Mouse (Mus musculus) midbrain, embryonic 10.5 days (tissue): ENCODE measurements at regions not wholly inside any gene's neighbourhood (a gene's known extent, or its start where the extent isn't known, plus 50 kb on each side); places are given as distances from the start of the nearest gene placed in this dataset.

Experiments
- DNase-seq: peaks from one replicate; pipeline ENCODE4 v3.0.0-alpha.2; 2017; ENCODE audit warnings: low spot score
- H3K27ac ChIP-seq: fragments of 300-500 bp; sonication (generic); replicated peaks from 2 replicates; pipeline ENCODE4 v1.5.1; 2016; ENCODE audit warnings: mild to moderate bottlenecking
- H3K27me3 ChIP-seq: fragments of 300-500 bp; sonication (generic); 2 replicates; pipeline ENCODE4 v1.6.1; 2016; ENCODE audit warnings: low read depth, mild to moderate bottlenecking; ENCODE audit not compliant: poor library complexity, severe bottlenecking
- H3K36me3 ChIP-seq: fragments of 300-500 bp; sonication (generic); 2 replicates; pipeline ENCODE4 v1.6.1; 2016; ENCODE audit warnings: mild to moderate bottlenecking, moderate library complexity
- H3K4me1 ChIP-seq: fragments of 300-500 bp; sonication (generic); 2 replicates; pipeline ENCODE4 v1.6.1; 2016
- H3K4me3 ChIP-seq: fragments of 300-500 bp; sonication (generic); 2 replicates; pipeline ENCODE4 v1.5.1; 2016; ENCODE audit warnings: mild to moderate bottlenecking, moderate library complexity
- H3K9me3 ChIP-seq: fragments of 300-500 bp; sonication (generic); replicated peaks from 2 replicates; pipeline ENCODE4 v1.6.1; 2016; ENCODE audit warnings: mild to moderate bottlenecking
- WGBS: fragments of 180-500 bp; shearing (Covaris S2); methylation state at CpG from one replicate; pipeline ENCODE4 v1.1.7; 2016; 5-methylcytosine and 5-hydroxymethylcytosine counted together

GRCm38 (mm10) chr3:153072200-153072919, 90.3 kb upstream of the St6galnac5 start:
- Histone ChIP-seq H3K4me1 (peaks cover 24% of the 10 kb centered on the region), H3K27ac (no peak overlapping the region), H3K36me3 (no peaks in the 10 kb centered on the region), H3K4me3 (no peak overlapping the region), H3K27me3 (no peaks in the 10 kb centered on the region; the same call in 1 of the 2 replicates), H3K9me3 (no peaks in the 10 kb centered on the region)
- DNase-seq, result no peak
- 47% methylated on average over 10 of the region's 10 CpGs for WGBS

DNA sequence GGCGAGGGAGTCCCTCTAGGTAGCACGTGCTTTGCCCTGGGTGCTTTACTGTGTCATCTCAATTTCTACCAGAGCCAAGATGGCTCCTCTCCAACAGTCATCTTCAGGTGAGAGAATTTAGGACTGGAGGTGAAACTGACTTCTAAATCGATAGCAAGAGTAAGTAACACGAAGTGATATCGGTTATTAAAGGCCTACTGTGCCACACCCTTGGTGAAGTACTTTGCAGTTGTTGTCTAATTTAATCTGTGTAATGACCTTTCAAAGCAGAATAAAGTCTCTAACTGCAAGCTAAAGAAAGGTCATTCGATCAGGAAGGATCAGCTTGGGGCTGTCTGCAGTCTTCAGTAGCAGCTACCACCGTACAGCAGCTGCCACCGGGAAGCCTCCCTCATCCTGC, 89.5 kb upstream of the St6galnac5 start:
- Histone ChIP-seq H3K9me3 (no peaks in the 10 kb centered on the region), H3K36me3 (no peaks in the 10 kb centered on the region), H3K27ac (no peak overlapping the region), H3K4me3 (no peak overlapping the region), H3K27me3 (no peaks in the 10 kb centered on the region; the same call in 1 of the 2 replicates), H3K4me1 (peaks cover 27% of the 10 kb centered on the region)
- 77% methylated on average over 8 of the region's 8 CpGs for WGBS
- DNase-seq, result no peak

- DNase-seq, result no peak
- H3K4me1 ChIP-seq, result peaks cover 27% of the 10 kb centered on the region
- no peak overlapping the region for H3K27ac ChIP-seq
- H3K4me3 ChIP-seq, result no peak overlapping the region
- H3K9me3 ChIP-seq, result no peaks in the 10 kb centered on the region
- WGBS, result 75% methylated on average over 3 of the region's 3 CpGs
- H3K36me3 ChIP-seq, result no peaks in the 10 kb centered on the region
- no peaks in the 10 kb centered on the region; the same call in 1 of the 2 replicates for H3K27me3 ChIP-seq
These were observed 89.1 kb upstream of the St6galnac5 start for GRCm38 (mm10) chr3:153071123-153071522.

DNA sequence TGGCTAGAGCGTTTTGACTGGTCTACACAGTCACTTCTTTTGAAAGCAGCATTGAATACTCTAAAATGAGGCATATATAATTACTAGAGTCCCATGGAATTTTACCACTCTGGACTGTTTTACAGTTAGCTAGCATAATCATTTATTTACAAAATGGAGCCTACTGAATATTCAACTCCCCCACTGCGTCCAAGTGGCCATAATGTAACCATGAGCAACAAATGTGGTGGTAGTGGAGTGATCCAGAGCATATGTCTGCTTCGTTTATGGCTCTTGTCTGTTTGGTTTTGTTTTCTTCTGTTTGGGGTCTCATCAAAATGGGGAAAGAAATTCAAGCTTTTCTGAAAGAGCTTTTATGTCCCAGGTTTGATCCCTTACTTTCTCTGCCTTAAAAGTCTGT, 83.8 kb upstream of the St6galnac5 start:
- no peaks in the 10 kb centered on the region; the same call in 1 of the 2 replicates for H3K27me3 ChIP-seq
- H3K4me1 ChIP-seq, result peaks cover 4% of the 10 kb centered on the region
- no peaks in the 10 kb centered on the region for H3K9me3 ChIP-seq
- H3K4me3 ChIP-seq, result no peak overlapping the region
- WGBS, result 85% methylated on average over 3 of the region's 3 CpGs
- H3K27ac ChIP-seq, result no peak overlapping the region
- H3K36me3 ChIP-seq, result no peaks in the 10 kb centered on the region
- no peak for DNase-seq

- WGBS, result 95% methylated on average over 3 of the region's 3 CpGs
- Histone ChIP-seq H3K27ac (no peak overlapping the region), H3K4me3 (no peak overlapping the region), H3K4me1 (no peaks in the 10 kb centered on the region), H3K36me3 (no peaks in the 10 kb centered on the region), H3K9me3 (0 out of 2 replicates have a peak, but pooled peaks cover 2% of the 10 kb centered on the region), H3K27me3 (no peaks in the 10 kb centered on the region)
- DNase-seq, result no peak
These were observed 71.1 kb upstream of the St6galnac5 start for GRCm38 (mm10) chr3:153053163-153053562.

DNA sequence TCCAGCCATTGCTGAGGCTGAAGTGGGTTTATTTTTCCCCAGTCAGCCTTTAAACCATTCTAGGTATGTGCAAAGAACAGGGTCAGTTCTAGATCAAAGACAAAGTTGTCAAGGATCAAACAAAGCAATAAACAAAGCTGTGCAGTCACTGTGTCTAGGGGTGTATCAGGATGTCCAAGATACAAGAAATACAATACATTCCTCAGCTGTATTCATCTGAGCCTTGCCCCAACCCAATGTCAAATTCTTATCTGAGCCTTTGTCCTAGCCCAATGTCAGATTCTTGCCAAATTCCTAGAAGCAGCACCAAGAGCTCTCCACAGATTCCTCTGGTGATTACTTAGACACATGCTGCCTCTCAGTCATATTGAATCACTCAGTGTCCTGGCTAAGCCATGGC, 69.5 kb upstream of the St6galnac5 start:
- no peak for DNase-seq
- Histone ChIP-seq H3K4me3 (no peak overlapping the region), H3K36me3 (no peaks in the 10 kb centered on the region), H3K9me3 (peaks cover 13% of the 10 kb centered on the region; the same call in 1 of the 2 replicates), H3K4me1 (no peaks in the 10 kb centered on the region), H3K27ac (no peak overlapping the region), H3K27me3 (no peaks in the 10 kb centered on the region)

DNA sequence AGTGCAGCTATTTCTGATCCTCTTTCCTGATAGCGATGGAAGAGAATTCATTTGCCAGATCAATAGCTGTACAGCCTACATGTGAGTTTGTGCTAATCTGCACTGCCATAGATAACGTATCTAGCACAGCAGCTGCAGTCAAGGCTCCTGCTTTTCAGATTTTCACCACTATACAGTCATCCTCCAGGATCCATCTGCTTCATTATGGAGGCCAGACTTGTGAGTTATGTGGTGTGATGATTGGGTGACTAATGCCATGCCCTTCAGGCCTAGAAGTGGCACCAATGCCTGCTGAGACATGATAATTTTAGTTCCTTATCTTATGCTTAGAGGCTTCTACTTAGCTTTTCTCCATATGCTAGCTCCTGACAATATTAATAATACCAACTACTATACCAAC, 63.3 kb upstream of the St6galnac5 start:
- Histone ChIP-seq H3K4me1 (no peaks in the 10 kb centered on the region), H3K4me3 (no peak overlapping the region), H3K36me3 (no peaks in the 10 kb centered on the region), H3K27me3 (no peaks in the 10 kb centered on the region), H3K27ac (no peak overlapping the region), H3K9me3 (peaks cover 11% of the 10 kb centered on the region; the same call in 1 of the 2 replicates)
- DNase-seq, result no peak
- WGBS, result 96% methylated on average over 2 of the region's 2 CpGs

GRCm38 (mm10) chr3:153033980-153034379, 51.9 kb upstream of the St6galnac5 start:
- Histone ChIP-seq H3K9me3 (no peaks in the 10 kb centered on the region), H3K27ac (no peak overlapping the region), H3K36me3 (no peaks in the 10 kb centered on the region), H3K4me3 (no peak overlapping the region), H3K4me1 (peaks cover 12% of the 10 kb centered on the region), H3K27me3 (no peaks in the 10 kb centered on the region)
- DNase-seq, result no peak
- WGBS, result 91% methylated on average over 6 of the region's 6 CpGs
